Mouse (Mus musculus): ENCODE measurements around the gene Apbb2. TPM values are rescaled to one million over a fixed set of nuclear protein-coding genes. Genes with fewer than 3 reads are reported as not detected.
A peak's percentile ranks its signal among the peaks of the same experiment; 100 is the strongest.

Apbb2 gene
- polyA plus RNA-seq, 1 experiment from 2014 or later: 124 TPM

DNA sequence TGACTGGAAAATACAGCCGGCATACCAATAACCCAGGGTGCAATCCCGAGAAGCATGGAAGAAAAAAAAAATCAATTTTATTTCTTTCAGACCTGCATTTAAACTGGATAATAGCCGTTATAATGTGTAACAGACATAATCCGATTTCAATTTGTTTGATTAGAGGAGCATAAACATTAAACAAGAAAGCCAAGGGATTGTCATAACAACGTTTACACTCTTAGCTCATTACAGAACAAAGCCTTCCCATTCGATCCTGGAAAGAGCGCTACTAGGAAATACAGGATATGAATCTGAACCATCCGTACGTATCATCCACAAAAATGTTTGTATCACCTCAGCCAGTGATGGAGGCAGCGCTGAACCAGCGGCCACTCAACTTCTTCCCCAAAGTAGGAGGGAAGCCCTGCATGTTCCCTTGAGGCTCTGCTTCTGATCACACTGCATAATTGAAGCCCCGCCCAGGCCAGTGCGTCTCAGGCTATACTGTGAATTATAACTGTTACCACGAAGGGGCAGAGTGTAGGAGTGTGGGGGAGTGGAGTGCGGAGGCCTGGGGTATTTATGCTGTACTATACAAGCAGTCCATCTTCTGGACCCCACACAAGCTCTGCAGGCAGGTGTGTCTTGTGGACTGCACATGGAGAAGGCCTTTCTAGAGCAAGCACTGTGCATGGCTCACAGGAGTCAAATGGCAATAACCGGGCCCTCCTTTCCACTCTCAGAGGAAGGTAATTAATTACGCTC, 278.1 kb downstream of the Apbb2 start:
- WGBS: 44% methylated on average over 17 of the region's 17 CpGs
- no peaks in the 10 kb centered on the region for H3K36me3 ChIP-seq
- no peaks in the 10 kb centered on the region for H3K9me3 ChIP-seq
- peak overlapping the region; percentile 67 for H3K27ac ChIP-seq (replicated peaks)
- peak; percentile 39 for ATAC-seq (ENCODE audit: low FRiP score, low read depth)
- H3K27me3 ChIP-seq: no peaks in the 10 kb centered on the region
- H3K4me1 ChIP-seq (replicated peaks): peaks cover 54% of the 10 kb centered on the region
- no peak overlapping the region for H3K4me3 ChIP-seq
- H3K9ac ChIP-seq: no peak overlapping the region
- H3K4me2 ChIP-seq: peak overlapping the region; percentile 10; the same call in 1 of the 2 replicates

DNA sequence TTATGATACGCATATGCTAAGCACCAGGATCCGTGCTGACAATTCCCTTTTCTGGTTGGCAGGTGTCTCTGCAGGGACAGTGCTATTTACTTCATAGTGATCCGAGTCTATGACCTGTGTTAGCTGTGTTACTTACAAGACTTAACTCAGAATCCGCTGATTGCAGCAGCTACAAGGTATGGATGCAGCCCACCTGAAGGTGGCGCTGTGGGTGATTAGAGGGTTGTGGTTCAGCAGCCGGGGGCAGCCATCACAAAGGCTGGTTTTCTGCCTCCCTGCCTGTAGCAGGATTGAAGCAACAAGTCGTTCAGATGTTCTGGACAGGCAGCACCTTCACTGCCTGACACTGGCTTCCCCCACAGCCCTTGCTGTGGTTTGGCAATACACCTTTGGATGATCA, 280.0 kb downstream of the Apbb2 start:
- no peak overlapping the region for H3K4me3 ChIP-seq
- peak overlapping the region; percentile 65; the same call in 1 of the 2 replicates for H3K4me2 ChIP-seq
- no peaks in the 10 kb centered on the region for H3K9me3 ChIP-seq
- no peak overlapping the region for H3K9ac ChIP-seq
- H3K27ac ChIP-seq (replicated peaks): 0 out of 2 replicates have a peak overlapping the region, but pooled peaks have one; percentile 79
- 28% methylated on average over 7 of the region's 7 CpGs for WGBS
- peaks cover 67% of the 10 kb centered on the region for H3K4me1 ChIP-seq (replicated peaks)
- no peak for ATAC-seq (ENCODE audit: low FRiP score, low read depth)
- H3K27me3 ChIP-seq: no peaks in the 10 kb centered on the region
- H3K36me3 ChIP-seq: no peaks in the 10 kb centered on the region

- Histone ChIP-seq H3K27me3 (no peaks in the 10 kb centered on the region), H3K4me1 (replicated peaks) (peaks cover 67% of the 10 kb centered on the region), H3K9ac (peak overlapping the region; percentile 55), H3K27ac (replicated peaks) (peak overlapping the region; percentile 79), H3K9me3 (no peaks in the 10 kb centered on the region), H3K4me2 (peak overlapping the region; percentile 65), H3K4me3 (peak overlapping the region; percentile 50), H3K36me3 (no peaks in the 10 kb centered on the region)
- 14% methylated on average over 6 of the region's 6 CpGs for WGBS
- ATAC-seq (ENCODE audit: low FRiP score, low read depth): peak; percentile 60; the same call in 1 of the 2 replicates
Observed at GRCm38 (mm10) chr5:66337969-66338345, 280.6 kb downstream of the Apbb2 start.

DNA sequence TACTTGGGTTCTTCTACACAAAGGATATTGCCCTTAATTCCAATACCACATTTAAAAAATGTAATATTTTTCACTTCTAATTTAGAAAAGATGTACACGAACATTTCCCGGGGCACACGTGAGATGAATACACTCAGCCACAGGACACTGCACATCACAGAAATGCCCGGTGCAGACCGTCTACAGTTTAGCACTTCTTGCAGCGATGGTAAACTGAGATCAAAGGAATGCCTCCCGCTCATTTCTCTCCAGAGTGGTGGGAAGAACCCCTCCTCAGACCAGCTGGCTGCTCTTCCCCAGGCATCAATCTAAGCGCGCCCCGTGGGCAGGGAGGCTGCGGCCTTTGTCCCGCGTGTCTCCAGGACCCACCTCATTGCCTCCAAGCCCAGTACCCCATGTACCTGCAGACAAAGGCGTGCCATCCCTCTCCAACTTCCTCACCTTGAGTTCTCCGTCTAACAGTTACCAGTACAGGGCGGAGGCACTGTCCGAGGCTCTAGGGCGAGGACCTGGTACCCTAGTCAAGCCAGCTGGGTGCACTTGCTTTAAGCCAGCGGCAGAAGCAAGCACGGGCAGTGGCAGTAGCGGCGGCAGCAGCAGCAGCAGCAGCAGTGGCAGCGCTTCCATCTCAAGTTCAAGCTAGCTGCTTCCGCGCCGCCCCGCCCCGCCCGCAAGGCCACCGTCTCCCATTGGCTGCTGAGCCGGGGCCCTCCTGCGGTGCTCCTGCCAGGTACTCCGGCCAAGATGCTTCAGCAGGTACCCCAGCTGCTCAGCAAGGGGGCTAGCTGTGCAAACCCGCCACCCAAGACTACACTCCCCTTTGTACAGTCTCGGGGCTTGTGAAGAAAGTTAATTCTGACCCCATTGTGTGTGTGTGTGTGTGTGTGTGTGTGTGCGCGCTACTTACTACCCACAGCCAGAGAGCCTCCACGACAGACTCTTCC, 281.3 kb downstream of the Apbb2 start:
- Histone ChIP-seq H3K4me2 (peak overlapping the region; percentile 65), H3K4me3 (peak overlapping the region; percentile 50), H3K36me3 (no peaks in the 10 kb centered on the region), H3K9me3 (no peaks in the 10 kb centered on the region), H3K27me3 (no peaks in the 10 kb centered on the region), H3K27ac (replicated peaks) (peak overlapping the region; percentile 79), H3K9ac (peak overlapping the region; percentile 55), H3K4me1 (replicated peaks) (peaks cover 67% of the 10 kb centered on the region)
- WGBS: 2% methylated on average over 38 of the region's 38 CpGs
- ATAC-seq (ENCODE audit: low FRiP score, low read depth): peak; percentile 77

DNA sequence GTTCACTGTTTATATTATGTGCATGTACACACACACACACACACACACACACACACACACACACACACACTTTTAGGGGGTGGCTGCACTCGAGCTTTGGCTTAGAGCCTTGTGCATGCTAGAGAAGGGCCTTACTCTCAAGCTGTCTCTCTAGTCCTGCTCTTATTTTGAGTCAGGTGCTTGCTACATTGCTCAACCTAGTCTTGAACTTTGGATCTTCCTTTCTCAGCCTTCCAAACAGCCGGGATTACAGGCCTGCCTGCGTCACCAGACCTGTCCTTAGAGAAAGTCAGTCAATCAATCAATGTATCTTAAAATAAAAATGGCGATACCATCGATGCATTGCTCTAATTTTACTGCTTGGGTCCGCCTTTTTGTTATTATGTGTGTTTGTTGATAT, 287.8 kb downstream of the Apbb2 start:
- Histone ChIP-seq H3K4me1 (replicated peaks) (peaks cover 38% of the 10 kb centered on the region), H3K9ac (no peak overlapping the region), H3K4me3 (no peak overlapping the region), H3K27ac (replicated peaks) (no peak overlapping the region), H3K36me3 (no peaks in the 10 kb centered on the region), H3K9me3 (no peaks in the 10 kb centered on the region), H3K27me3 (no peaks in the 10 kb centered on the region), H3K4me2 (no peak overlapping the region)
- ATAC-seq (ENCODE audit: low FRiP score, low read depth): no peak
- 96% methylated on average over 6 of the region's 6 CpGs for WGBS

DNA sequence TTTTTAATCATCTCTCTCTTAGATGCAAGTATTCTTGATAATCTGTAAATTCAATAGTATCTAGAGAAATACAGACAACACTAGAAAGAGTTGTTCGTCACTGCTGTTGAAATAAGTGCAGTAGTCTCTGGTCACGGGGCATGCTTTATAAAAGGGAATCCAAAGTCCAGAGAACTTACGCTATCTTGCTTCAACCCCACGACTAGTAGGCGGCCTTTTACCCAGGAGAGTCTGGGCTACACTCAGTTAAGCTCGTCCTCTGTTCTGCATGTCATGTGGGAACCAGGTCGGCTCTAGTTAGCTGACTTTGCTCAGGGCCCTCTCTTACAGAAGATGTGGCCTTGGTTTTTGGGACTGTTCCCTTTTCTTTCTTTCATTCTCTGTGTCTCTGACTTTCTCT, 289.8 kb downstream of the Apbb2 start:
- H3K9ac ChIP-seq: no peak overlapping the region
- peak overlapping the region; percentile 45 for H3K4me2 ChIP-seq
- H3K36me3 ChIP-seq: no peaks in the 10 kb centered on the region
- H3K4me3 ChIP-seq: no peak overlapping the region
- H3K9me3 ChIP-seq: no peaks in the 10 kb centered on the region
- no peak for ATAC-seq (ENCODE audit: low FRiP score, low read depth)
- H3K4me1 ChIP-seq (replicated peaks): peaks cover 32% of the 10 kb centered on the region
- H3K27ac ChIP-seq (replicated peaks): peak overlapping the region; percentile 66
- WGBS: 64% methylated on average over 7 of the region's 7 CpGs
- no peaks in the 10 kb centered on the region for H3K27me3 ChIP-seq

- Histone ChIP-seq H3K4me2 (peak overlapping the region; percentile 45), H3K4me1 (replicated peaks) (peaks cover 32% of the 10 kb centered on the region), H3K27me3 (no peaks in the 10 kb centered on the region), H3K27ac (replicated peaks) (peak overlapping the region; percentile 66), H3K4me3 (peak overlapping the region; percentile 6; the same call in 1 of the 2 replicates), H3K9me3 (no peaks in the 10 kb centered on the region), H3K36me3 (no peaks in the 10 kb centered on the region), H3K9ac (no peak overlapping the region)
- peak; percentile 83 for ATAC-seq (ENCODE audit: low FRiP score, low read depth)
- WGBS: 11% methylated on average over 19 of the region's 19 CpGs
Observed at GRCm38 (mm10) chr5:66327949-66328726, 290.4 kb downstream of the Apbb2 start.

DNA sequence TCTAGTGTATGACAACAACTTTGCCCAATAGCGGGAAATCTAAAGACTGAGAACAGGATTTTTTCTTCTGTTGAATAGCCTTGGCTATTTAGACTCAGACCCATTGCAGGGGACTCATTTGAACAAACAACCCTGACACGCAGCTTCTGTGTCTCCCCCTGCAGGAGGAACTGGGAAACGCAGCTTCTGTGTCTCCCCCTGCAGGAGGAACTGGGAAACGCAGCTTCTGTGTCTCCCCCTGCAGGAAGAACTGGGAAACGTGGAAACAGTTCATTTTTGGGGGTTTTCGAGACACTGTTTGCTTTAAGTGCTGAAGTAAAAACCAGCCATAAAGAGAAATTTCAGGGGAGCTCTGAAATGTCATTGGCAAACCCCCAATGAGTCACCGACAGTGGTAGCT, 292.2 kb downstream of the Apbb2 start:
- 80% methylated on average over 7 of the region's 7 CpGs for WGBS
- H3K36me3 ChIP-seq: no peaks in the 10 kb centered on the region
- no peaks in the 10 kb centered on the region for H3K27me3 ChIP-seq
- no peak overlapping the region for H3K4me3 ChIP-seq
- H3K9me3 ChIP-seq: no peaks in the 10 kb centered on the region
- H3K4me1 ChIP-seq (replicated peaks): peaks cover 32% of the 10 kb centered on the region
- no peak for ATAC-seq (ENCODE audit: low FRiP score, low read depth)
- H3K27ac ChIP-seq (replicated peaks): no peak overlapping the region
- no peak overlapping the region for H3K9ac ChIP-seq
- H3K4me2 ChIP-seq: no peak overlapping the region

DNA sequence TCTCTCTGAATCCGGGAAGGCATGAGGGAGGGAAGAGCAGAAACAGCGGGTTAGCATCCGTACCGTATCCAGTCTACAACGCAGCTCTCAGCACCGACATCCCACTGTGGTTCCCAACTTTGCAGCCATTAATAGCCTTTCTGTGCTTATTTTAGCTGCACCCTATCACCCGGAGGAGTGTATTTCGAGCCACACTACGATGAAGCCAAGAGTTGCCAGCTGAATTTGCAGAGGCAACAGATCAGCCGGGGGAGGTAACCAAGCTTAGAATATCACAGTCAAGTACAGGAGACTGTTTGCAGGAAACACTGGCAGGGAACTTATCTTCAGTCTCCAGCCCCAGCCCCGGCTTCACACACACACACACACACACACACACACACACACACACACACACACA, 295.0 kb downstream of the Apbb2 start:
- WGBS: 79% methylated on average over 11 of the region's 11 CpGs
- H3K9ac ChIP-seq: no peak overlapping the region
- ATAC-seq (ENCODE audit: low FRiP score, low read depth): no peak
- H3K27ac ChIP-seq (replicated peaks): no peak overlapping the region
- no peak overlapping the region for H3K4me2 ChIP-seq
- H3K36me3 ChIP-seq: no peaks in the 10 kb centered on the region
- H3K9me3 ChIP-seq: no peaks in the 10 kb centered on the region
- H3K4me1 ChIP-seq (replicated peaks): peaks cover 35% of the 10 kb centered on the region
- H3K27me3 ChIP-seq: no peaks in the 10 kb centered on the region
- H3K4me3 ChIP-seq: no peak overlapping the region

GRCm38 (mm10) chr5:66323131-66323530, 295.5 kb downstream of the Apbb2 start:
- 85% methylated on average over 4 of the region's 4 CpGs for WGBS

DNA sequence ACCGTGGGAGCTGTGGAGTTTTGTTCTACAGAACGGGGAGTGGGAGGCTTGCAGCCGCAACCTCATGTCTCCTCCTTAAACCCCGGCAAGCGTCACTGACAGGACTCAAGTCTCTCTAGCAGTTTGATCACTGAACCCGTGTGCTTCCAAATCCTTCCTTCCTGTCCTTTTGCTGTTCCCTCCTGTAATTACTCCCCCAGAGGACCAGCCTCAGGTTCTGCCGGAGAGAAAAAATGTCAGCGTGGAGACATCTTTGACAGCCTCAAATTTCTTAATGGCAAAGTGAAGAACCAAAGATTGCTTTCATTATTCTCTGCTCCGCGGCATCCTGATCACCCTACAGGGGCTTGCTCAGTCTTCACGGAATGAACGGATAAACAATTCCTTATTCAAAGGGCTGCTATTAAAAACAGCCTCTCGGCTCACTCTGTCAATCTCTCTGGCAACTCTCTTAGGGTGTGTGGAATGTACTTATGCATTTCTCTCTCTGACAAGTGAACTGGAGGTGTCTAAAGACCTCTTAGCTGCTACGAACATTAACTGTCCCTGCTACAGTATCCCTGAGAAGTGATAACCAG, 298.7 kb downstream of the Apbb2 start:
- 16% methylated on average over 14 of the region's 14 CpGs for WGBS
- Histone ChIP-seq H3K9me3 (no peaks in the 10 kb centered on the region), H3K4me1 (replicated peaks) (peaks cover 21% of the 10 kb centered on the region), H3K27me3 (no peaks in the 10 kb centered on the region), H3K4me2 (peak overlapping the region; percentile 12; the same call in 1 of the 2 replicates), H3K27ac (replicated peaks) (peak overlapping the region; percentile 53), H3K36me3 (no peaks in the 10 kb centered on the region), H3K4me3 (no peak overlapping the region), H3K9ac (no peak overlapping the region)
- no peak for ATAC-seq (ENCODE audit: low FRiP score, low read depth)

More at GRCm38 (mm10) chr5:66323131-66323530, 295.5 kb downstream of the Apbb2 start:
- H3K9me3 ChIP-seq: no peaks in the 10 kb centered on the region
- no peaks in the 10 kb centered on the region for H3K36me3 ChIP-seq
- no peak overlapping the region for H3K9ac ChIP-seq
- no peak overlapping the region for H3K4me3 ChIP-seq
- ATAC-seq (ENCODE audit: low FRiP score, low read depth): no peak
- peaks cover 30% of the 10 kb centered on the region for H3K4me1 ChIP-seq (replicated peaks)
- no peak overlapping the region for H3K27ac ChIP-seq (replicated peaks)
- no peaks in the 10 kb centered on the region for H3K27me3 ChIP-seq
- no peak overlapping the region for H3K4me2 ChIP-seq

Measured in hindbrain, embryonic 15.5 days (tissue).